ENCODE assay signal across 8 mouse cellular contexts in the genomic region with DNA sequence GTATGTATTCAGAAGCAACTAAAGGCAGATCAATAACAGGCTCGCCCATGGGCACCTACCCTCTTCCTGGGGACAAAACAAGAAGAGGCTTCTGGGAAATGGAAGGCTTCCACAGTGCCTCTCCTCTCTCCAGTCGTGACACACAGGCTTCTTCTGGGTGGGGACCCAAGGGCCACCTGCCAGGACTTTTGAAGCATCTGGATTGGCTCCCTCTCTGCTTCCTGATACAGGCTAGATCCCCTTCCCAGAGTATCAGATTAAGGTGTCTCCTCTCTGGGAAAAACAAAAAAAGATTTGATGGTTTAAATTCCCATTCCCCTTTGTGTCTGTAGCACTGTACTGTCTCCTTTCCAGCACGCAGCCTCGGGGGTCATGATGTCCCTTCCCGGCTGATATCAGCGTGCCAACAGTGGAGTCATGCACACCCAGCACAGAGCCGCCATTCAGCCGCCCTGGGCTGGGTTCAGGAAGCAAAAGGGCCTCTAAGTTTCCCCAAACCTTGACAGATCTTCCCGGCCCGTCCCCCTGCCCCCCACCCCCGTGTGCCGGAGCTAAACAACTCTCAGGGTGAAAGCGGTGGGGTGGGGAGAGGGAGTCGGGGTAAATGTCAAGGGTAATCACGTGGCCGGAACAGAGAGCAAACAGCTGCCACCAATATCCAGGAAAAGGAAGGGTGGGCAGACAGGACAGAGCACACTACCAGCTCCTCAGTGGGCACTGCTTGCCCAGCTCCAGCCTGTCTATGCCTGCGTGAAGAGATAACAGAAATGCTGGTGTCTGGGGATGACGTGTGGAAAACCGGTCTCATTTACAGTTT. TPM values are rescaled to one million over a fixed set of nuclear protein-coding genes. Genes with fewer than 3 reads are reported as not detected.
DNase-seq lines count a peak whose midpoint lies in the region; ATAC-seq and TF ChIP-seq lines count a peak whose summit lies in the region.

No protein-coding gene starts in this region.

- peak; percentile 46 for ATAC-seq in intestine, postnatal 0 days
- ATAC-seq in inflammation-experienced regulatory T-cells, adult 6 months = no peak

- no peak for TF ChIP-seq EP300 in heart, adult 2 months (IDR thresholded peaks at IDR 0.05; ENCODE audit: insufficient read depth, low read depth, low read length)

- WGBS in heart, adult 2 months = 14% methylated on average over 19 of the region's 19 CpGs
- 27% methylated on average over 19 of the region's 19 CpGs for WGBS in intestine, postnatal 0 days

- peak; percentile 40 for DNase-seq in retina, postnatal 1 day
- no peak for DNase-seq in retina, embryonic 14.5 days (ENCODE audit: low spot score)
- DNase-seq in heart, adult 2 months = peak; percentile 60 to 69
- peak; percentile 66 for DNase-seq in lung, postnatal 10 days
- peak; percentile 72 for DNase-seq in testis, postnatal 14 days (ENCODE audit: low spot score)
- DNase-seq in urinary bladder, adult 18-20 months (ENCODE audit: low spot score in 2 of 2) = no peak

- H3K27me3 ChIP-seq in heart, adult 2 months (ENCODE audit: control insufficient read depth, insufficient read depth, low read length) = no peaks in the 10 kb centered on the region
- peaks cover 3% of the 10 kb centered on the region; the same call in 1 of the 2 replicates for H3K27me3 ChIP-seq in intestine, postnatal 0 days (replicated peaks; ENCODE audit: control insufficient read depth, insufficient read depth, low read length)

- peak overlapping the region; percentile 10; the same call in 1 of the 2 replicates for H3K4me3 ChIP-seq in heart, adult 2 months
- no peak overlapping the region for H3K4me3 ChIP-seq in intestine, postnatal 0 days (ENCODE audit: low read depth, low read length)

- peak overlapping the region; percentile 58 for H3K9ac ChIP-seq in heart, adult 2 months (ENCODE audit: low read depth, low read length)
- H3K9ac ChIP-seq in intestine, postnatal 0 days (ENCODE audit: low read depth, low read length) = no peak overlapping the region

- 0 out of 2 replicates have a peak, but pooled peaks have one; percentile 8 for TF ChIP-seq POLR2A in heart, adult 2 months (IDR thresholded peaks at IDR 0.05; ENCODE audit: insufficient read depth, low read depth, low read length)

- peak overlapping the region; percentile 80 for H3K27ac ChIP-seq in heart, adult 2 months
- no peak overlapping the region for H3K27ac ChIP-seq in intestine, postnatal 0 days (ENCODE audit: low read depth, low read length)

- peaks cover 8% of the 10 kb centered on the region for H3K36me3 ChIP-seq in heart, adult 2 months (ENCODE audit: control insufficient read depth, insufficient read depth, low read length)
- H3K36me3 ChIP-seq in intestine, postnatal 0 days (ENCODE audit: control insufficient read depth, insufficient read depth) = no peaks in the 10 kb centered on the region

- H3K4me1 ChIP-seq in heart, adult 2 months (ENCODE audit: control insufficient read depth, insufficient read depth, low read length) = peaks cover 9% of the 10 kb centered on the region
- 0 out of 2 replicates have a peak, but pooled peaks cover 7% of the 10 kb centered on the region for H3K4me1 ChIP-seq in intestine, postnatal 0 days (replicated peaks; ENCODE audit: control insufficient read depth, insufficient read depth, low read length)

- TF ChIP-seq CTCF in heart, adult 2 months (IDR thresholded peaks at IDR 0.05) = no peak
- TF ChIP-seq CTCF in intestine, postnatal 0 days (IDR thresholded peaks at IDR 0.05; ENCODE audit: low read depth) = no peak

- no peaks in the 10 kb centered on the region for H3K9me3 ChIP-seq in intestine, postnatal 0 days (ENCODE audit: control insufficient read depth)

- H3K79me2 ChIP-seq in heart, adult 2 months (replicated peaks; ENCODE audit: control insufficient read depth, insufficient read depth, low read length) = no peaks in the 10 kb centered on the region

- intact Hi-C loops in heart, adult 2 months (cut with DNase I) = no loop called here

- H3K4me2 ChIP-seq in intestine, postnatal 0 days (replicated peaks; ENCODE audit: low read depth) = peak overlapping the region; percentile 41

RNA-seq across cellular contexts. Expression of gene Ntn4, which starts 38.9 kb away (rescaled TPM):
- 10 to 100 TPM; 14.0 to 14.9 TPM for total RNA-seq in heart, adult 2 months (2021)
- 7.4 and 11.5 TPM in 2 replicates for polyA plus RNA-seq in heart, adult 2 months (2012; rRNA removed)
- polyA plus RNA-seq in intestine, postnatal 0 days (2015; fragmentation: Nextera tagmentation; extraction: Ambion mirVana) = 0.10 and 0.25 TPM in 2 replicates
- 1 to 10 TPM in 1 of 3 experiments, under 1 TPM in 1, not detected in 1; 0.15 to 2.1 TPM for polyA plus RNA-seq in inflammation-experienced regulatory T-cells, adult 6 months (2017; shearing (Covaris generic))

Comparison
In these comparisons a context has a peak if more than half of its experiments do, and no peak if none do; other contexts are left out.
1. DNase-seq: peak in retina, postnatal 1 day (single experiment), heart, adult 2 months (2 of 2), lung, postnatal 10 days (single experiment) and testis, postnatal 14 days (single experiment); none in retina, embryonic 14.5 days (single experiment) and urinary bladder, adult 18-20 months (0 of 2).